In genomic region chr3:146591601-146592000, GRCm38 (mm10) we compare ENCODE assay signal across 31 mouse cellular contexts. TPM values are rescaled to one million over a fixed set of nuclear protein-coding genes. Genes with fewer than 3 reads are reported as not detected.
"Had no signal": no experiment of that assay in that cellular context is flagged by ENCODE, and none has a peak within 500 bp of the region (broad histone marks: within the 10 kb centered on the region; RNA-seq: fewer than 3 reads in every experiment).

No protein-coding gene starts in this region.

- H3K4me2 ChIP-seq: limb, embryonic 13.5 days; lung, embryonic 14.5 days; midbrain, embryonic 12.5 days had no signal

- H3K27ac ChIP-seq: kidney, postnatal 0 days; layer of hippocampus, adult 2 months; limb, embryonic 10.5 days; limb, embryonic 13.5 days; liver, embryonic 14.5 days; macrophage; midbrain, embryonic 12.5 days had no signal

- H3K36me3 ChIP-seq: limb, embryonic 10.5 days; limb, embryonic 13.5 days; midbrain, embryonic 12.5 days had no signal

- H3K27me3 ChIP-seq: limb, embryonic 13.5 days; midbrain, embryonic 12.5 days had no signal

- DNase-seq: kidney, adult 2 months; kidney, postnatal 25 days; layer of hippocampus, adult 9-11 months; lung, embryonic 14.5 days; retina, postnatal 1 day; thymus, adult 18-20 months; thymus, postnatal 36 days had no signal

- ATAC-seq: intestine, postnatal 0 days; lung, postnatal 0 days had no signal

- H3K9me3 ChIP-seq: limb, embryonic 10.5 days; limb, embryonic 13.5 days; midbrain, embryonic 12.5 days had no signal

- H3K4me3 ChIP-seq: layer of hippocampus, adult 2 months; limb, embryonic 10.5 days; limb, embryonic 13.5 days; midbrain, embryonic 12.5 days had no signal

- H3K4me1 ChIP-seq: midbrain, embryonic 12.5 days had no signal

- H3K9ac ChIP-seq: limb, embryonic 13.5 days; liver, embryonic 14.5 days; lung, embryonic 14.5 days; midbrain, embryonic 12.5 days had no signal

RNA-seq across cellular contexts. Expression of gene Uox, which starts 21.4 kb away (rescaled TPM):
- total RNA-seq: layer of hippocampus, postnatal 25 days; megakaryocyte, adult 5-6 weeks; midbrain, postnatal 0 days; neutrophil, adult 5-6 weeks had no signal
- polyA plus RNA-seq: intestine, embryonic 14.5 days; kidney, adult 2 months; kidney, embryonic 14.5 days; limb, embryonic 10.5 days; lung, embryonic 14.5 days; macrophage; midbrain, embryonic 12.5 days; neural tube, embryonic 11.5 days; spleen, adult 2 months; urinary bladder, adult 2 months had no signal

RNA-seq across cellular contexts. Expression of gene Dnase2b, which starts 23.8 kb away (rescaled TPM):
- total RNA-seq: layer of hippocampus, adult 2 months; layer of hippocampus, postnatal 25 days; left cerebral cortex, adult 18-20 months; left cerebral cortex, postnatal 25 days; midbrain, postnatal 0 days; neutrophil, adult 5-6 weeks had no signal
- polyA plus RNA-seq: intestine, embryonic 14.5 days; intestine, postnatal 0 days; kidney, adult 2 months; kidney, embryonic 14.5 days; kidney, postnatal 0 days; large intestine, adult 2 months; limb, embryonic 13.5 days; lung, embryonic 14.5 days; macrophage; midbrain, embryonic 12.5 days; midbrain, postnatal 0 days; neural tube, embryonic 11.5 days; small intestine, adult 2 months; spleen, adult 2 months; testis, adult 2 months; urinary bladder, adult 2 months had no signal

RNA-seq across cellular contexts. Expression of gene 4930503B20Rik, which starts 59.5 kb away (rescaled TPM):
- total RNA-seq: layer of hippocampus, adult 2 months; layer of hippocampus, postnatal 25 days; left cerebral cortex, adult 18-20 months; midbrain, postnatal 0 days had no signal
- polyA plus RNA-seq: intestine, embryonic 14.5 days; intestine, postnatal 0 days; kidney, adult 2 months; kidney, embryonic 14.5 days; kidney, postnatal 0 days; large intestine, adult 2 months; limb, embryonic 10.5 days; limb, embryonic 13.5 days; liver, embryonic 14.5 days; lung, embryonic 14.5 days; lung, postnatal 0 days; macrophage; midbrain, embryonic 12.5 days; midbrain, postnatal 0 days; neural tube, embryonic 11.5 days; small intestine, adult 2 months; spleen, adult 2 months; stomach, embryonic 16.5 days had no signal
